Mouse (Mus musculus): ENCODE results near the gene Col2a1.

Gene Col2a1

DNA sequence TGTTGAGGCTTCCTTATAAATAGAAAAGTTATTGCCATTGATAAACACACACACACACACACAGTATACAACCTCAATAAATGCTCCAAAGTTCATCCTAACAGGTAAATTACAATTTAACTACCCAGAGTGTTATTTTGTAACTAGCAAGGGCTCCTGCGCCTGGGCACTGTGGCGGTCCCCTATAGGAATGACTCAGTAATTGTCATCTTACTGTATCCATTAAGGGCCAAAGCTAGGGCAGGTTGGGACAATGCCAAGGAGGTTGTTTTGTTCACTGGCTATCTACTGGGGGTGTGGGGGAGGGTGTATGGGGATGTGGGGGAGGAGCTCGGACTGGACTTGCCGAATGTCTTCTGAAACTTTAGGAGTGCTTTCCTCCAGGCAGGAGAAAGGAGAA is 77.5 kb downstream of the Col2a1 start:
- no peak for DNase-seq (ENCODE audit: low read depth, low spot score)

All from embryo, embryonic 11.5 days (tissue).